Mouse (Mus musculus): ENCODE results near the gene Chd3.

Gene Chd3

GRCm38 (mm10) chr11:69406867-69407723, 37.9 kb upstream of the Chd3 start:
- peak; percentile 67 for DNase-seq (ENCODE audit: low spot score)

- DNase-seq (ENCODE audit: low spot score): no peak
These were observed 37.1 kb upstream of the Chd3 start for GRCm38 (mm10) chr11:69406282-69406681.

GRCm38 (mm10) chr11:69405397-69406200, 36.4 kb upstream of the Chd3 start:
- DNase-seq (ENCODE audit: low spot score): no peak

- DNase-seq (ENCODE audit: low spot score): no peak
These were observed 35.6 kb upstream of the Chd3 start for GRCm38 (mm10) chr11:69404595-69405396.

GRCm38 (mm10) chr11:69403691-69404594, 34.7 kb upstream of the Chd3 start:
- no peak for DNase-seq (ENCODE audit: low spot score)

GRCm38 (mm10) chr11:69401987-69402386, 32.8 kb upstream of the Chd3 start:
- DNase-seq (ENCODE audit: low spot score): no peak

GRCm38 (mm10) chr11:69401210-69401637, 32.0 kb upstream of the Chd3 start:
- DNase-seq (ENCODE audit: low spot score): peak; percentile 86

GRCm38 (mm10) chr11:69400083-69400850, 31.1 kb upstream of the Chd3 start:
- DNase-seq (ENCODE audit: low spot score): no peak

GRCm38 (mm10) chr11:69399201-69400082, 30.2 kb upstream of the Chd3 start:
- peak; percentile 32 for DNase-seq (ENCODE audit: low spot score)

GRCm38 (mm10) chr11:69398486-69399200, 29.4 kb upstream of the Chd3 start:
- DNase-seq (ENCODE audit: low spot score): peak; percentile 49

GRCm38 (mm10) chr11:69398059-69398458, 28.9 kb upstream of the Chd3 start, which contains the start of gene Tmem88:
Gene Tmem88 (minus strand): TSS chr11:69398234.
- DNase-seq (ENCODE audit: low spot score): peak; percentile 82

- DNase-seq (ENCODE audit: low spot score): peak; percentile 43
These were observed 28.4 kb upstream of the Chd3 start for GRCm38 (mm10) chr11:69397581-69398057.

- DNase-seq (ENCODE audit: low spot score): no peak
These were observed 27.6 kb upstream of the Chd3 start for GRCm38 (mm10) chr11:69396772-69397171.

GRCm38 (mm10) chr11:69395634-69396373, 26.6 kb upstream of the Chd3 start:
- DNase-seq (ENCODE audit: low spot score): peak; percentile 99

GRCm38 (mm10) chr11:69395235-69395633, 26.0 kb upstream of the Chd3 start, which contains the start of the genes Naa38 and Cyb5d1:
Gene Naa38 (plus strand): TSS chr11:69395487.
Gene Cyb5d1 (minus strand): TSS chr11:69395631.
- DNase-seq (ENCODE audit: low spot score): peak; percentile 94

- DNase-seq (ENCODE audit: low spot score): peak; percentile 35
These were observed 25.5 kb upstream of the Chd3 start for GRCm38 (mm10) chr11:69394591-69395167.

GRCm38 (mm10) chr11:69390400-69391034, 21.3 kb upstream of the Chd3 start:
- no peak for DNase-seq (ENCODE audit: low spot score)

Data from yolk sac, embryonic 10.5 days (tissue).